Mouse (Mus musculus) right cerebral cortex, adult 18-20 months (tissue): ENCODE results near the gene Camk1g.
A peak's percentile ranks its signal among the peaks of the same experiment; 100 is the strongest.

ENCODE experiments used
- DNase-seq: peaks from one replicate; pipeline ENCODE4 v3.0.0; 2022; ENCODE audit warnings: mixed read lengths

Gene Camk1g

DNA sequence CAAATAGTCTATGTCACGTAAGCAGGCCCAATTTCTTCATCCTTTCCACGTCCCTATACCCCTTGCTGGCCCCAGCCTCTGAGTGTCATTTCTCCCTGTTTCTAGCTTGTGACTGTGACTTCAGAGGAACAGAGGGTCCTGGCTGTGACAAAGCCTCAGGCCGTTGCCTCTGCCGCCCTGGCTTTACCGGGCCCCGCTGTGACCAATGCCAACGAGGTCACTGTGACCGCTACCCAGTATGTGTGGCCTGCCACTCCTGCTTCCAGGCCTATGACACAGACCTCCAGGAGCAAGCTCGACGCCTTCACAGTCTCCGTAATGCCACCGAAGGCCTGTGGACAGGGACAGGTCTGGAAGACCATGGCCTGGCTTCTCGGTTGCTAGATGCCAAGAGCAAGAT is 38.1 kb downstream of the Camk1g start:
- no peak for DNase-seq

DNA sequence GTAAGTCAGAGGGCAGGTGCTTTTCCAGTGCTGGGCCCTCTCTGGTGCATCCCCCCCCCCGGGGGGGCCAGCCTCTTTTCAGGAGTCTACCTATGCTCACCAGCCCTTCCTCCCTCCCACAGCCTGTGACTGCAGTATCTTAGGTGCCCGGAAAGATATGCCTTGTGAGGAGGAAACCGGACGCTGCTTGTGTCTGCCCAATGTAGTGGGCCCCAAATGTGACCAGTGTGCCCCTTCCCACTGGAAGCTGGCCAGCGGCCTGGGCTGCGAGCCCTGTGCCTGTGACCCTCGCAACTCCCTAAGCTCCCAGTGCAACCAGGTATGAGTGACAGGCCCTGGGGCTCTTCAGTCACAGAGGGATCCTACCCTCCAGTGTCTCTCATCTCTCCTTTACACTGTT is 39.5 kb downstream of the Camk1g start:
- DNase-seq: no peak

DNA sequence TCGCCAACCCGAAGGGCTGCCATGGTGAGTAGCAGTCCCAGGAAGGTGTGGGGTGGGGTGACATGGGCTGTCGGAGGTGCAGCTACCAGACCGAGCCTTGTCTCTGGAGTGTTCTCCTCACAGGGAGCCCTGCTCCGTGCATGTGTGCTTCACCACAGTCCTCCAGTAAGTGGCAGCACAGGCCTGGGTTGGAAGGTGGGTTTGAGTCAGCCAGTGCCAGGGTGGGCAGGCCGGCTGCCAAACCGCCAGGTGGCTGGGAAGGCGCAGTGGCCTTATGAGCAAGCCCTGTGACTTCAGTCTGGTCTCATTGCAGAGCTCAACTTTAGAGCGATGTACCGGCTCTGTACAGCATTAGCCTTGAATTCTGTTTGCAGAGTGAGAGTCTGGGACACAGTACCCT is 39.9 kb downstream of the Camk1g start:
- peak; percentile 89 for DNase-seq

DNA sequence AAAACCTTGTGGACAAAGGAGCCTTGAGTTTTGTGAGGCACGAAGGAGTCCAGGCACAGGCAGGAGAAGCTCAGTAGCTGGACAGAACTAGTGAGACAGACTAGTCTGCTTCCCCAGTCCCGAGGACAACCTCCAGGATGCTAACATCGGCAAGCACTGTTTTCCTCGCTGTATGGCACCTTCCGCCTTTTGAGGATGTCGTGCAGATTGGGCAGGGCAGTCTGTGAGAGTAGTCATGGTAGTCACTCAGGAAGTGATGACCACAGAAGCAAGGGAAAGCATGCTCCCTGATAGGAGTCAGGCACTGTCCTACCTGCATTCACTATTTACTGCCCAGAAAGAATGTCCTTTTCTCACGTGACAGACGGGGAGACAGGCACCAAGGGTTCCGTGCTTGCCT is 40.5 kb downstream of the Camk1g start:
- no peak for DNase-seq

DNA sequence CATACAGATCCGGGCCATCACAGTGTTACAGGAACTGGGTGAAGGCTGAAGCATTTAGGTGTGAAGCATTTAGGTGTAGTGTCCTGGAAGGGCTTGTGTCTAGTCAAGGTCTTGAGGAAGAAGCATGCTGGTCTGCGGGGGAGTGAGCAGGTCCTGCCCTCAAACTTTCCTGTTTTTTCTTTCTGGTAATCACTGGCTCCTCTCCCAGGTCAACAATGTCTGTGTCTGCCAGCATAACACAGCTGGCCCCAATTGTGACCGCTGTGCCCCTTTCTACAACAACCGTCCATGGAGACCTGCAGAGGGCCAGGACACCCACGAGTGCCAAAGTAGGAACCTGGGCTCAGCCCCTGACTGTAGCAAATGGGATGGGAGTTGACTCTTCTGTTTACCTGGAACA is 42.4 kb downstream of the Camk1g start:
- no peak for DNase-seq

DNA sequence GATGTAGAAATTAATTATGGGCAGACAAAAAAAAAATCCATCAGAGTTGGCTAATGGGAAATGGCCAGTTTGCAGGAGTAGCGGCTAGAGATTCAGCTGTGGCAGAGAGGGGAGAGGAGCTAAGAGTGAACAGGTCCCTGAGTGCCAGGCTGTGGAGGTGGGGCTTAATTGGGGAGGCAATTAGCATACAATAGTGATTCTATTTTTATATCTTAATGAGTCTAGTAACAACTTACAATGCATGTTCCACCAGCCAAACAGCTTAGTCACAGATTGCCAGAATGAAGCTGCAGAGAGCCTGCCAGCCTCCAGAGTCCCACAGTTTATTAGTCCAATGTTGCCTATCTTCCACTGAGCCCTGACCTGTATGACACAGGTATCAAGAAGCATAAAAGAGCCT is 42.9 kb downstream of the Camk1g start:
- DNase-seq: no peak

DNA sequence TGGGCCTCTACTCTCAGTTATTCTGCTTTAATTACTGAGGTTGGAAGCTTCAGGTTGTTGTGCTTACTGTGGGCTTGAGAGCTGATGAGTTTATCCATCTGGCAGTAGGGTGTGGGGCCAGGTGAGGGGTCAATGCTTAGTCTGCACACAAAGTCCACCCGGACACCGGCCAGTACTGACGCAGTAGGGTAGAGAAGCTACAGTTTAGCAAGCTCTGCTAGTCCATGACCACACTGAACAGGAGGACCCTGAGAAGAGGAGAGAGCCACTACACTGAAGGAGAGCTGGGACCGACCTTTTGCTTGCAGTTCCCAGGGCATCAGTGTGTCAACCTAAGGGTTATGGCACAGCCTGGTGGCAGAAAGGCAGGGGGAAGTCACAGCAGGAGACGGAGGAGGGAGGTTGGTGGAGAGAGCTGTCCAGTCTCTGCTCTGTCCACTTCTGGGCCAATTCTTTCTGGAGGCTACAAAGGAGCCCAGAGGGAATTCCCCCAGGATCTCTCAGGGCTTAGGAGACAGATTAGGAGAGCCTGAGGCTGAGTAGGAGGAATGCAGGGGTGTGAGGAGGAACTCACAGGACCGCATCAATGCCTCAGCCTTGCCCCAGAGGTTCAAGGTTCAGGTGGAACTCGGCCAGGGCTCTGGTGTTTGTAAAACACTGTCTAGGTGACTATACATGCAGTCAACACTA is 43.5 kb downstream of the Camk1g start:
- no peak for DNase-seq

DNA sequence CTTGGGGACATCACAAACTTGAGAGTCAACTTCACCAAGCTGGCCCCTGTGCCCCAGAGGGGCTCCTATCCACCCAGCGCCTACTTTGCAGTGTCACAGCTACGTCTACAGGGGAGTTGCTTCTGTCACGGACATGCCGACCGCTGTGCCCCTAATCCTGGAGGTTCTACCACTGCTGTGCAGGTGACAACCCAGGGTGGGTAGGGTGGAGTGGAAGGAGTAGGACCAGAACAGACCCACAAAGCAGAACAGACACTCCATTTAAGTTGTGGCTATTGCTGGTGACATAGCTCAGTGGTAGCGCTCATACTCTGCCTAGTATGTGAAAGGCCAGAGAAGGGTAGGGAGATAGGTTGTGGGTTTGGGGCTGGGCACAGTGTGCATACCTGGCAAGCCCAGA is 44.2 kb downstream of the Camk1g start:
- no peak for DNase-seq

DNA sequence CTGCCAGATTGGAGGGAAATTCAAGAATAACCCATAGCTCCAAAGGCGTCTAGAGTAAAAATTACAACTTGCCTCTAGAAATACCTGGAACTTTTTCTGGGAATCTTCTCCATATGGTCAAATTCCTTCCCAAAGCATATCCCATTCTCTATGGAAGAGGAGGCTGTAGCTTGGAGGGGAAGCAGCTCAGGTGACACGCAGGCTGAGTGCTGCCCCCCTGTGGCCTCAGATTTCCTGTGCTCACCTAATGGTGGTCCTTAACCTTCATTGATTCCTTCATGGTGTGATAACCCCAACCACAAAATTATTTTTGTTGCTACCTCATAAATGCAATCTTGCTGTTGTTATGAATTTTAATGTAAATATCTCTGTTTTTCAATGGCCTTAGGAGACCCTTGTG is 45.9 kb downstream of the Camk1g start:
- peak; percentile 27 for DNase-seq

DNA sequence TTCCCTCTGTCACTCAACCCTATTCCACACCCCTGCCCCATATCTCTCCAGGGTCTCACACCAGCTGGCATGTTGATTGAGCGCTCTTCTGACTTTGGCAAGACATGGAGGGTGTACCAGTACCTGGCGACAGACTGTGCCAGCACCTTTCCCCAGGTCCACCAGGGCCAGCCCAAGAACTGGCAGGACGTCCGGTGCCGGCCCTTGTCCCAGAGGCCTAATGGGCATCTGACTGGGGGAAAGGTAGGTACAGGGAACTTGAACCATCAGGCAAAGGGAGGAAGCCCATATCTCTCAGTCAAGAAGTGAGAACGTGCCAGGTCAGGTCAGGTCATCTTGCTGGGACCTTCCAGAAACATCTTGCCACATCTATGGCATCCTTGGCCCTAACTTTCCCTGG is 46.4 kb downstream of the Camk1g start:
- DNase-seq: no peak

DNA sequence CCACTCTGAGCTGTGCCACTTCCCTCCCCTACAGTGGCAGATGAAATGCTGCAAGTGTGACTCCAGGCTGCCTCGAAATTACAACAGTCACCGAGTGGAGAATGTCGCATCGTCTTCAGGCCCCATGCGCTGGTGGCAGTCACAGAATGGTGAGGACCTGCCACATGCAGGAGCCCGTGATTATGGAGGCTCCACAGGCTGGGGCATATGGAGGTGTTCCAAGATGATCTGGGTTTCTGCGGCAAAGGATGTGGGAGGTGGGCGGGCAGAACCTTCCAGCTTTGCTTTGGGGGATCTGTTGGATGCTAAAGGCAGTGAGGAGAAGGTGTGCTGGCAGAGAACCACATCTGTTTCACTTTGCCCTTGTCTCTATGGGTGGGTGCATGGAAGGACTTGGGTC is 49.7 kb downstream of the Camk1g start:
- peak; percentile 52 for DNase-seq

DNA sequence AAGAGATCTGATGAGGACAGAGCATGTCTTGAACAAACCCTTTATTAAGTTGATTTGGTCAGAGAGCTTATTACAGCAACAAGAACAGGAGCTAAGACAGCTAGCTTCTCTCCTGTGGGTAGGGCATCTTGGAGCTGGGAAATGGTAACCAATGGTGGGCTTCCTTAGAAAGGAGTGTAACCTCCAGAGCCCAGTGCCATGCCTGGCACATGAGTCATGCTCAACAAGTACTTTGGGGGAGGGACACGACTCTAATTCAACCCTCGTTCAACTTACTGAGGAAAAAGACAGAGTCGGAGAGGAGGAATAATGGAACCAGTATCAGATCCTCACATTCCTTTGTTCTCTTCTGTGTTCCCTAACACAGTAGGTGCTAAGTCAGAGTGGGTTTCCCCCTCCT is 50.4 kb downstream of the Camk1g start:
- DNase-seq: no peak

DNA sequence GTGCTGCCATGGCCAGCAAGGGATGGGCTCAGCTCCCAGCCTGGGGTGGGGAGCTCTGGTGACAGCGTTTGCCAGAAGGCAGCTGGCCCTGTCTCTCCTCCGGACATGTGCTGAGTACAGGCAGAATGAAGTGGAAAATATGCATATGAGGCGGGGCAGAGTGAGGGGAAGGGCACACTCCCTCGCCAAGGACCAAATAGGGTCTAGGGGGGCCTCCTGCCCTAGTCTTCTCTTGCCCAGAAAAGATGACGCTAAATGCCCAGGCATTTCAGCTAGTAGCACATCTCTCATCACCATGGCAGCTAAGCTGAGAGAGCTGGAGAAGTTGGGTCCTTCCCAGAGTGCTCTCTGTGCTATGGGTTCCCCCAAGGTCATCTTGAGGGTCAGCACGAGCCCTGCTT is 52.9 kb downstream of the Camk1g start:
- DNase-seq: peak; percentile 62

DNA sequence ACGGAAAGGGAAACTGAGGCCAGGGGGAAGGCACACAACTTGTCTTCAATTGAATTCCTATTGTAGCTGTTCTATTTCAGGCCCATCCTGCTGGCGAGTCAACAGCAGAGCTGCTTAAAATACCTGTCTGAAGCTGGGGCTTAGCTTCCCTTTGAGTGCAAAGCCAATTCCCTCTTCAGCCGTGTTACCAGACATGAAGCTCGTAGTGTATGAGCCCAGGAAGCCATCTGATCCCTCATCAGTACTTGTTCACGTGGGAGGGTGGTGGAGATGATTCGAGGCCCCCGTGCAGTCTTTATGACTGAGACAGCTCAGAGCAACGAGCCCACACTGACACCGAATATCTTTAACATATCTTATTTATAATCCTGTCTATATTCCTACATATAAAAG is 53.7 kb downstream of the Camk1g start:
- DNase-seq: no peak

DNA sequence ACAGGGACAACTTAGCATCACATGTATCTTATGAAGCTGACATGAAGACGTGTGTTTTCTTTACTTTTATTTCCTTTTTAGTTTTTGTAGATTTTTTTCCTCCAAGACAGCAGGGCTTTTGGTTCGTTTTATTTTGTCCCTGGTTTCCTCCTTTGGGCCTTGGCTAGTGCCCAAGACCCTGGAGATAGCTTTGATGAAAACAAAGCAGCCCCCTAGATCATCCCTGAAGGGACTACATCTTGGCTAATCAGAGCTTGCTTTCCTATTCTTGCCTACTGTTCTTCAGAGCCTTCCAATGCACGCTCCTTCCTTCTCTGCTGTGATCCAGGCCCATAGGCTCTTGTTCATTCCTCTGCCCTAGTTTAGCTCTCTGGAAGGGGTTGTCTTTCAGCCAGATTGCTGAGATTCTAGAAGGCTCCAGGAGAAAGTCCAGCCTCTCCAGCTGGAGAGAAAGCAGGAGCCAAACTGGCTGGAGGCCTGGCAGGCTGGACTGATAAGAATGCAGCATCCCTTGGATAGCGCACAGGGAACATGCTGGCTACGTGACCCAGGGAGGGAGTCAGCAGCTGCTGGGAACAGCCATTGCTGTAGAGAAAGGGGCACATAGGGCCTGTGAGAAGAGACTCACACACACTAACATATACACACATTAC is 54.3 kb downstream of the Camk1g start:
- DNase-seq: peak; percentile 66

DNA sequence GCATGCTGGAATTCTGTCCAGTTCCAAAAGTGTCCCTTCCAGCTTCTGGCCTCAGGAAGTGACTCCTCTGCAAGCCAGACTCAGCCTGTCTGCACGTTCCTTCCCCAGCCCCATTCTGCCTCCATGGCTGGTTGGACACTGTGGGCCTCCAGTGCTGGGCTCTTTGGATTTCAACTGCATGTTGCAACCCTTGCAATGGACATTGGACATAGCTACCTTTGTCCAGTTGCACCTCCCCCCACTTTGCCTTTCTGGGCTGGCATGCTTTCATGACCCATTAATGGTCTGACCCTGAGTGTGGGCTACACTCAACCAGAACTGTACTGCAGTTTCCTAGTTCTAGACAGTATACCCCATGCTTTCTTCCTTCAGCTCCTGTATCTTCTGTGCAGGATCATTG is 58.5 kb downstream of the Camk1g start:
- no peak for DNase-seq

DNA sequence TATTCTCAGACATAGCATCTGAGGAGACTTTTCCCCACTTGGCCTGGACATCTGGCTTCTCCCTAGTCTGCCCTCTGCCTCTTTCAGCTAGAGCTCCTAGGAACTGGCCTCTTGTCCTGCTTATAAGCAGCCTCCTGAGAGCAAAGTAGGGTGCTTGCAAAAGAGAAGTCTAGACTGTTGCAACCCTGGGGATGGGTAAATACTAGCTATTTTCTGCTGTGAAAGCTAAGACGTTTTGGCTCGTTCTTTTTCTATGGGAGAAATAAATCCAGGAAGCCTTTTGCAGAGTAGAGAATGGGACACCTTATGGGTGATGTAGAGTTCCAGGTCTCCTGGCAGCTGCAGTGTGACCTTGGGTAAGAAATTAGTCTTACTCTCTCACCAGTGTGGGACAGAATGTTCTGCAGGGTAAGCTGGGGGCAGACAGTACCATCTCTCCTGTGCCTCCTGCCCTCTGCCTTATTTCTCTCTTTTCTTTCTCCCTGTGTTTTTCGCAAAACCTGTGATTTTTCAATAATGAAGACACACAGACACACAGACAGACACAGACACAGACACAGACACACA is 59.5 kb downstream of the Camk1g start:
- no peak for DNase-seq

DNA sequence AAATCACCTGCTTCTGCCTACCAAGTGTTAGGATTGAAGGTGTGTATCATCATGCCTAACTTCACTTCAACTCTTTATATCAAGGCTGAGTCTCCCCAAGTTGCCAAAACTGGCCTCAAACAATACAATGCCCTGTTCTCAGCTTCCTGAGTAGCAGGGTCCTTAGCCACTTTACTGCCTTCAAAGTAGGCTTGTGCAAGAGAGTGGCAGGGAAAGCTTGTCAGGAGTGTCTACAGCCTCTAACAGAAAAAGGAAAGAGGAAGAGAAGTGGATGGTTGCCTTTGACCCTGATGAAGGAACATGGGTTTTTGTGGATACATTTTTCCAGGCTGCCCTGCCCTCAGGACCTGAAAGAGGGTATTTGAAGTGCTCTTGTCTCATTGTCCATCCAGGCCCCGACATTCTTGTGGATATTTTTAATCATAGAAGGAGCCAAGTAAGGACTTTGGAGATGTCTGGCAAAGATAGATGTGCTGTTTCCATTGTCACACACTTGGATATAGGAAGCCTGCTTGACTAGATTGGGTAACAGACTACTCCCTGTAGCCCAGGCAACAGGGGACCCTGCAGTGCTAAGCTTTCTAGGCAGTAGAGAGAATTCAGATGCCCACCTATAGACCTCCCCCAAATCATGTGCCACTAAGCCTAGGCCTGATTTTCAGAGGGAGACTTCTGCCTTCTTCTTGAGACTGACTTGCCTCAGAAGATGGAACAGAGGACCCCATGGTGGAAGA is 60.1 kb downstream of the Camk1g start:
- no peak for DNase-seq

DNA sequence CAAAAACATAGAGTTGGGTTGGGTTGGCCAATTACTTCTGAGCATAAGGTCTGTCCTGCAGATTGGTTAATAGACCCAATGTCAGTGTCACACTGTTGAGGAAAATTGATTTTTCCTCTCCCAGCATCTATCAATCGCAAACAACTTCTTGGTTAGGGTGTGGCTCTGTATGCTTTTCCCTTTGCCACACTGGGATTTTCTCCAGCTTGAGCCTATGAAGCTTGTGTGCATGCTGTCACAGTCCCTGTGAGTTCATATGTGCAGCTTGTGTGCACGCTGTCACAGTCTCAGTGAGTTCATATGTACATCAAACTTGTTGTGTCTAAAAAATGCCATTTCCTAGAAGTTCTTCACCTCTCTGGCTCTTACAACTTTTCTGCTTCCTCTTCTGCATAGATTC is 63.3 kb downstream of the Camk1g start:
- no peak for DNase-seq

DNA sequence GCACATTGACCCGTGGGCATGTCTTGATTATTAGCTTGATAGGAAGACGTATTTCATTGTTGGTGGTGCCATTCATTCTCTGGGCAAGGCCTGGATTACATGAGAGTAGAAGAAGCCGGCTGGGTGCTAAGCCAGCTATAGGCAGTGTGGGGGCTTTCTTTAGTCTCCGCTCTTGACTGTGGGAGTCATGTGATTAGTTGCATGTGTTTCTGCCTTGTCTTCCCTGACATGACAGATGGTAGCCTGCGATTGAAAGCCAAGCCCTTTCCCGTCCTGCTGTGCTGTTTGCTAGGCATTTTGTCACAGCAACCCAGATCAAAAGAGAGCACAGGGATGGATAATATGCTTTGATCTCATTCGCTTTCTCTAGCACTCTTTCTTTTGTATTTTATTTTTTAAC is 64.7 kb downstream of the Camk1g start:
- no peak for DNase-seq

DNA sequence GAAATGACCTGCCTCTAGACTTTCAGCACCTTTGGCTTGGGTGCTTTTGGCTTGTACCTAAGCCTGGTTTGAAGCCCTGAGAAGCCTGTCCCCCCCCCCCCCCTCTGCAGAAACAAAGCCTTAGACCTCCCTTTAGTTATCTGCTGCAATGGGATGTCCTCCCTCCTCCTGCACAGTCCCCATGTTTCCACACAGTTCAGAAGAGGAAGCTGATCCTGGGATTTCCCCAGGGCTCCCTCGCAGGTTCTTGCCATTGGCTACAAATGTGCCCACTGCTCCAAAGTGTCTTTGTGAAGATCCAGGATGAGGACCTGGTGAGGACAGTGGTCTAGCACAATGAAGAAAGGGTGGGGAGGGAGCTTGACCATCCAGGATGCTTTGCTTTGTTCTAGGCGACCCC is 67.0 kb downstream of the Camk1g start:
- no peak for DNase-seq

DNA sequence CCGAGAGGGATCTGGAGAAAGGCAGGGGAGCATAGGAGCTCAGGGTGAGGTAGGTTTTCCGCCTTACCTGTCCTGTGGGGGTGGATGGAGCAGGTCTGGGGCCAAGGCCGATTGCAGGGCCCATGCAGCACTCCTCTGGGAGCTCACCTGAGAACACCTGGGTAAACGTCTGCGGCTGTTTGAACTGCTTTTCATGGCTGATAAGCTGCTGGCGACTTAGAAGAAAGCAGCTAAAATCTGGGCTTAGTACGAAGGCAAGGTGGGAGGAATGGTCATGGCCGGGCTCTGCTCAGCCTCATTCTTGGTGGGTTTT is 68.0 kb downstream of the Camk1g start:
- DNase-seq: no peak

DNA sequence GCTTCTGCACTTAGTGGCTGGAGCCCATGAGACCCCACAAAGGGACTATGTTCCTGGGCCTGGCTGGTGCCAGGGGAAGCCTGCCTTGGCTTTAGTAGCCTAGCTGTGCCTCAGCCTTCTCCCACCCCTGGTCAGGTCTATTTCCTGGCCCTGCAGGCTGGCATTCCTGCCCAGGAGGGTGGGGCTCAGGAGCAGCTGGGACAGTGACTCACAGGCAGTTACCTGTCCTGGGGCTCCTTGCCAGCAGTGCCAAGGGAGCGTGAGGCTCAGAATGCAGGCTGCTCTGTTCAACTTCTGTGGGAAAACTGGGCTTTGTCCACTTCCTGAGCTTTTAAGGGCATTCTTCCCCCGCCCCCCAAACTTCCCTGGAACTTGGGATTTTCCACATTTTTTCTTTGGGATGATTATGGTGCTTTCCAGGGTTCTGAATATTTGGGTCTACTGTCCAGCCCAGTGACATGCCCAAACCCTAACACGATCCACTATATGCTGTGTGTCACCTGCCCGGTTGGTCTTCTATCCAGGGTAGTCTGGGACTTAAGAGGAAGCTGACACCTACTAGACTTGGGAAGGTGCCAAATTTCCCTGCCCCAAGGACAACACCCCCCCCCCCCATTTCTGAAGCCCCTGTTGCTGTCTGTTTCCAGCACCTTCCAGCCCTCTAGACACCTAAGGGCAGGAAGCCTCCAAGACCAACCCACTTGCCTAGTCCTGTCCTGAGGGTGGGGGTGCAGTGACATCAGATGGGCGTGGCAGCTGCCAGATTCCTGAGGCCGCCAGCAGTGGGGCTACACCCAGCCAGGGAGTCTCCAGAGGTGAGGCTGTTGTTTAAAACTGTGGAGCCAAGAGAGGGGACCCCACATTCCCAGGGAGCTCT is 68.6 kb downstream of the Camk1g start:
- DNase-seq: no peak
